8 mouse cellular contexts compared by ENCODE assay signal in the genomic region with DNA sequence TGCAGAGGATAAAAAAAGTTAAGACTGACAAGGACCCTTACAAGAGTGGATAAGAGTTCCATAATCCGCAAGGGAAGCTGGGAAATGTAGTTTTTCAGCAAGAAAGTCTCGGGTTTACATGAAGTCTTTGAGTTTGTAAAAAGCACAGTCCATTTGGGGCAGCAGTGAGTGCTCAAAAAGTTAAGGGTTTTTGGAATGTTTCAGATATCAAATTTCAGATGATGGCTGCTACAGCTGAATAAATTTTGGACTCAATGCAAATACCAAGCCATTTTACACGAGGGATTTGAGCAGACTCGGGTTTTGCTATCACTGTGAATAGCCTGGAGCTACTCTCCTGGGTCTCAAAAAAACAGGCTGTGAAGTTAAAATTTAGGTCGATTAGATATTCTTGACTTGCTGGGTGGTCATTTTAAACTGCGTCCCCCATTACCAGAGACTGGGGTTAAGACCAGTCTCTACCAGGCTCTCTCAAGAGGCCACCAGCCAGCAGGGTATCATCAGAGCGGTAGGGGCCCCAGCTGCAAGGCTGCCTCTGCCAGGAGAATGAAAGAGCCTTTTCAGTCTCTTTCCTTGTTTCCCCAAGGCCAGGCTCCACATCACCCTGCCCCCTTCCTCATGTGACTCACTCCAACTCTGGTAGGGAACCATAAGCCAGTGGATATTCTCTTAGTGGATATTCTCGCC. TPM values are rescaled to one million over a fixed set of nuclear protein-coding genes. Genes with fewer than 3 reads are reported as not detected.
DNase-seq lines count a peak whose midpoint lies in the region; ATAC-seq and TF ChIP-seq lines count a peak whose summit lies in the region.

No protein-coding gene starts in this region.

- peaks cover 4% of the 10 kb centered on the region; the same call in 1 of the 2 replicates for H3K4me1 ChIP-seq in kidney, embryonic 16.5 days (ENCODE audit: insufficient read depth, low read length)
- peaks cover 18% of the 10 kb centered on the region; the same call in 1 of the 2 replicates for H3K4me1 ChIP-seq in neural tube, embryonic 12.5 days

- no peak for DNase-seq in kidney, adult 8-10 months
- DNase-seq in adrenal gland, postnatal 14 days = peak; percentile 55
- peak; percentile 46 for DNase-seq in forelimb bud, embryonic 11.5 days (ENCODE audit: low read depth, low spot score)
- DNase-seq in layer of hippocampus, adult 2 months (ENCODE audit: low spot score in 2 of 2) = peak; percentile 33 to 65
- DNase-seq in urinary bladder, adult 18-20 months (ENCODE audit: low spot score in 2 of 2) = no peak
- no peak for DNase-seq in lung, postnatal 36 days

- TF ChIP-seq CTCF in layer of hippocampus, adult 2 months (conservative IDR thresholded peaks at IDR 0.05) = peak; percentile 21

- no peaks in the 10 kb centered on the region for H3K9me3 ChIP-seq in kidney, embryonic 16.5 days (ENCODE audit: low read length)
- H3K9me3 ChIP-seq in neural tube, embryonic 12.5 days = no peaks in the 10 kb centered on the region

- H3K27ac ChIP-seq in kidney, embryonic 16.5 days (ENCODE audit: low read length) = peak overlapping the region; percentile 70
- peak overlapping the region; percentile 86 for H3K27ac ChIP-seq in layer of hippocampus, adult 2 months
- H3K27ac ChIP-seq in neural tube, embryonic 12.5 days = 0 out of 2 replicates have a peak overlapping the region, but pooled peaks have one; percentile 22

- no peaks in the 10 kb centered on the region for H3K36me3 ChIP-seq in kidney, embryonic 16.5 days (ENCODE audit: insufficient read depth, low read length)
- H3K36me3 ChIP-seq in neural tube, embryonic 12.5 days = no peaks in the 10 kb centered on the region

- H3K27me3 ChIP-seq in kidney, embryonic 16.5 days (ENCODE audit: insufficient read depth, low read length) = no peaks in the 10 kb centered on the region
- no peaks in the 10 kb centered on the region for H3K27me3 ChIP-seq in neural tube, embryonic 12.5 days (replicated peaks)

- ATAC-seq in kidney, embryonic 16.5 days (ENCODE audit: low FRiP score, low TSS enrichment) = peak; percentile 61; the same call in 1 of the 2 replicates
- 0 out of 2 replicates have a peak, but pooled peaks have one; percentile 65 for ATAC-seq in neural tube, embryonic 12.5 days (ENCODE audit: low FRiP score, low read depth)

- WGBS in kidney, embryonic 16.5 days = 34% methylated on average over 8 of the region's 8 CpGs
- WGBS in neural tube, embryonic 12.5 days = 31% methylated on average over 8 of the region's 8 CpGs

- no peak overlapping the region for H3K4me3 ChIP-seq in kidney, embryonic 16.5 days (ENCODE audit: low read length)
- H3K4me3 ChIP-seq in layer of hippocampus, adult 2 months = no peak overlapping the region
- no peak overlapping the region for H3K4me3 ChIP-seq in neural tube, embryonic 12.5 days

- H3K4me2 ChIP-seq in kidney, embryonic 16.5 days (replicated peaks; ENCODE audit: low read depth, low read length) = no peak overlapping the region; the same call in 1 of the 2 replicates
- peak overlapping the region; percentile 22; the same call in 1 of the 2 replicates for H3K4me2 ChIP-seq in neural tube, embryonic 12.5 days (replicated peaks)

- no peak overlapping the region for H3K9ac ChIP-seq in kidney, embryonic 16.5 days (replicated peaks; ENCODE audit: low read length)
- H3K9ac ChIP-seq in neural tube, embryonic 12.5 days = no peak overlapping the region

RNA-seq across cellular contexts. Expression of a gene that starts 15.8 kb away (rescaled TPM):
- polyA plus RNA-seq in kidney, embryonic 16.5 days (2015; fragmentation: Nextera tagmentation; extraction: Ambion mirVana) = 44.3 and 45.7 TPM in 2 replicates
- 43.0 and 46.6 TPM in 2 replicates for total RNA-seq in adrenal gland, postnatal 14 days (2021)
- total RNA-seq in layer of hippocampus, adult 2 months (2021) = 10 to 100 TPM; 39.7 to 51.1 TPM
- polyA plus RNA-seq in neural tube, embryonic 12.5 days (2016; fragmentation: Nextera tagmentation; extraction: Ambion mirVana) = 34.2 and 37.4 TPM in 2 replicates

RNA-seq across cellular contexts. Expression of a gene that starts 40.8 kb away (rescaled TPM):
- polyA plus RNA-seq in kidney, embryonic 16.5 days (2015; fragmentation: Nextera tagmentation; extraction: Ambion mirVana) = 1.1 and 3.1 TPM in 2 replicates
- 0.49 and 0.89 TPM in 2 replicates for total RNA-seq in adrenal gland, postnatal 14 days (2021)
- 1 to 10 TPM; 2.4 to 2.5 TPM for total RNA-seq in layer of hippocampus, adult 2 months (2021)
- 1.8 and 2.0 TPM in 2 replicates for polyA plus RNA-seq in neural tube, embryonic 12.5 days (2016; fragmentation: Nextera tagmentation; extraction: Ambion mirVana)

RNA-seq across cellular contexts. Expression of a gene that starts 41.0 kb away (rescaled TPM):
- not detected in 2 replicates for polyA plus RNA-seq in kidney, embryonic 16.5 days (2015; fragmentation: Nextera tagmentation; extraction: Ambion mirVana)
- total RNA-seq in adrenal gland, postnatal 14 days (2021) = 0.19 TPM in 1 of 2 replicates, not detected in the other
- total RNA-seq in layer of hippocampus, adult 2 months (2021) = under 1 TPM; 0.27 to 0.36 TPM
- not detected in 2 replicates for polyA plus RNA-seq in neural tube, embryonic 12.5 days (2016; fragmentation: Nextera tagmentation; extraction: Ambion mirVana)

Comparison
In these comparisons a context has a peak if more than half of its experiments do, and no peak if none do; other contexts are left out.
1. H3K27ac ChIP-seq: peak in every context shown above with its lines; median percentile 86 in layer of hippocampus, adult 2 months; 70 in kidney, embryonic 16.5 days; 22 in neural tube, embryonic 12.5 days.
2. DNase-seq: peak in adrenal gland, postnatal 14 days (single experiment), forelimb bud, embryonic 11.5 days (single experiment) and layer of hippocampus, adult 2 months (2 of 2); none in kidney, adult 8-10 months (0 of 2), urinary bladder, adult 18-20 months (0 of 2) and lung, postnatal 36 days (single experiment).